ENCODE assay signal across 13 mouse cellular contexts in genomic region chr11:84972067-84972466, GRCm38 (mm10). TPM values are rescaled to one million over a fixed set of nuclear protein-coding genes. Genes with fewer than 3 reads are reported as not detected.
DNase-seq lines count a peak whose midpoint lies in the region; ATAC-seq and TF ChIP-seq lines count a peak whose summit lies in the region.
"Had no signal": no experiment of that assay in that cellular context is flagged by ENCODE, and none has a peak within 500 bp of the region (broad histone marks: within the 10 kb centered on the region; RNA-seq: fewer than 3 reads in every experiment).

No protein-coding gene starts in this region.

- ATAC-seq in kidney, embryonic 15.5 days (replicated peaks; ENCODE audit: low FRiP score), result no peak
- no peak for ATAC-seq in granulocyte monocyte progenitor cell, adult 5-6 weeks (replicated peaks; ENCODE audit: poor library complexity, severe bottlenecking)
- ATAC-seq: inflammation-experienced regulatory T-cells, adult 6 months; Patski had no signal

- DNase-seq in kidney, adult 2 months, result peak; percentile 68
- peak; percentile 11 for DNase-seq in MN1 (ENCODE audit: low spot score)
- DNase-seq in adrenal gland, adult 2 months, result peak; percentile 84
- DNase-seq in cerebellum, postnatal 25 days, result peak; percentile 62 to 77
- no peak for DNase-seq in layer of hippocampus, adult 11-12 months (ENCODE audit: low spot score)
- DNase-seq: layer of hippocampus, postnatal 36 days had no signal

- no peaks in the 10 kb centered on the region for H3K36me3 ChIP-seq in kidney, adult 2 months (ENCODE audit: control insufficient read depth, insufficient read depth, low read length)
- no peaks in the 10 kb centered on the region for H3K36me3 ChIP-seq in kidney, embryonic 15.5 days
- H3K36me3 ChIP-seq: forebrain, embryonic 10.5 days; limb, embryonic 12.5 days had no signal

- no peak overlapping the region for H3K4me3 ChIP-seq in kidney, adult 2 months (ENCODE audit: insufficient read depth, low read depth, low read length)
- no peak overlapping the region for H3K4me3 ChIP-seq in kidney, embryonic 15.5 days (replicated peaks)
- H3K4me3 ChIP-seq: forebrain, embryonic 10.5 days; limb, embryonic 12.5 days had no signal

- H3K27ac ChIP-seq in kidney, adult 2 months (ENCODE audit: insufficient read depth, low read depth, low read length), result no peak overlapping the region
- no peak overlapping the region for H3K27ac ChIP-seq in kidney, embryonic 15.5 days
- H3K27ac ChIP-seq: forebrain, embryonic 10.5 days; limb, embryonic 12.5 days; stomach, postnatal 0 days had no signal

- no peak overlapping the region for H3K4me2 ChIP-seq in kidney, embryonic 15.5 days
- H3K4me2 ChIP-seq: limb, embryonic 12.5 days had no signal

- 30% methylated on average over 3 of the region's 3 CpGs for WGBS in kidney, adult 2 months
- 41% methylated on average over 3 of the region's 3 CpGs for WGBS in kidney, embryonic 15.5 days

- TF ChIP-seq POLR2A in kidney, adult 2 months (IDR thresholded peaks at IDR 0.05; ENCODE audit: low read depth, low read length), result no peak

- no peaks in the 10 kb centered on the region for H3K27me3 ChIP-seq in kidney, adult 2 months (replicated peaks; ENCODE audit: control insufficient read depth, insufficient read depth, low read length)
- no peaks in the 10 kb centered on the region for H3K27me3 ChIP-seq in kidney, embryonic 15.5 days
- H3K27me3 ChIP-seq: limb, embryonic 12.5 days; Patski had no signal

- H3K9me3 ChIP-seq in kidney, embryonic 15.5 days (replicated peaks), result no peaks in the 10 kb centered on the region
- H3K9me3 ChIP-seq: forebrain, embryonic 10.5 days; limb, embryonic 12.5 days had no signal

- H3K4me1 ChIP-seq in kidney, adult 2 months (ENCODE audit: control insufficient read depth, insufficient read depth, low read length), result peaks cover 6% of the 10 kb centered on the region; the same call in 1 of the 2 replicates
- H3K4me1 ChIP-seq in kidney, embryonic 15.5 days, result peaks cover 6% of the 10 kb centered on the region; the same call in 1 of the 2 replicates

- TF ChIP-seq CTCF in kidney, adult 2 months (conservative IDR thresholded peaks at IDR 0.05; ENCODE audit: insufficient read depth, insufficient read length, low read depth, low read length), result no peak

- no peak overlapping the region for H3K9ac ChIP-seq in kidney, embryonic 15.5 days
- H3K9ac ChIP-seq: limb, embryonic 12.5 days had no signal

RNA-seq across cellular contexts. Expression of gene Car4, which starts 14.5 kb away (rescaled TPM):
- 91.5 and 107 TPM in 2 replicates for polyA plus RNA-seq in kidney, adult 2 months (2012; rRNA removed)
- 66.2 and 71.2 TPM in 2 replicates for polyA plus RNA-seq in kidney, embryonic 15.5 days (2015; fragmentation: Nextera tagmentation; extraction: Ambion mirVana)
- 1 to 10 TPM; 5.2 to 8.5 TPM for total RNA-seq in adrenal gland, adult 2 months (2021)
- polyA plus RNA-seq in adrenal gland, adult 2 months (2012; rRNA removed), result 3.8 and 4.3 TPM in 2 replicates
- not detected in 2 replicates for total RNA-seq in granulocyte monocyte progenitor cell, adult 5-6 weeks (2014; fragmentation: Nextera tagmentation)
- not detected in 2 replicates for total RNA-seq in granulocyte monocyte progenitor cell, adult 5-6 weeks (2017)
- polyA plus RNA-seq: inflammation-experienced regulatory T-cells, adult 6 months; limb, embryonic 12.5 days; Patski had no signal

RNA-seq across cellular contexts. Expression of gene Znhit3, which starts 55.9 kb away (rescaled TPM):
- 9.2 and 11.0 TPM in 2 replicates for polyA plus RNA-seq in kidney, adult 2 months (2012; rRNA removed)
- 60.0 and 65.0 TPM in 2 replicates for polyA plus RNA-seq in kidney, embryonic 15.5 days (2015; fragmentation: Nextera tagmentation; extraction: Ambion mirVana)
- 10 to 100 TPM in 1 of 2 experiments, 1 to 10 TPM in 1; 8.6 to 13.7 TPM for total RNA-seq in adrenal gland, adult 2 months (2021)
- polyA plus RNA-seq in adrenal gland, adult 2 months (2012; rRNA removed), result 5.8 and 6.2 TPM in 2 replicates
- total RNA-seq in granulocyte monocyte progenitor cell, adult 5-6 weeks (2014; fragmentation: Nextera tagmentation), result 28.3 and 36.0 TPM in 2 replicates
- 32.6 and 46.7 TPM in 2 replicates for total RNA-seq in granulocyte monocyte progenitor cell, adult 5-6 weeks (2017)

Comparison
In these comparisons a context has a peak if more than half of its experiments do, and no peak if none do; other contexts are left out.
1. RNA of gene Car4, which starts 14.5 kb away (polyA plus RNA-seq): 91.5 to 107 TPM in kidney, adult 2 months and 66.2 to 71.2 TPM in kidney, embryonic 15.5 days; 3.8 to 4.3 TPM in adrenal gland, adult 2 months; every median in the first group is over 10 times any median in the second.